Mouse (Mus musculus) embryo, embryonic 11.5 days (tissue): ENCODE measurements around the gene Inpp5d.
A peak's percentile ranks its signal among the peaks of the same experiment; 100 is the strongest.

Experiments used
- DNase-seq: peaks from one replicate; pipeline ENCODE4 v3.0.0-alpha.2; 2012; ENCODE audit warnings: low read depth, low spot score

Inpp5d gene

GRCm38 (mm10) chr1:87623977-87624666, 4.0 kb downstream of the Inpp5d start:
- DNase-seq = no peak

GRCm38 (mm10) chr1:87624826-87625225, 4.7 kb downstream of the Inpp5d start:
- DNase-seq = no peak

- DNase-seq = no peak
Measured at GRCm38 (mm10) chr1:87625254-87626025, 5.3 kb downstream of the Inpp5d start.

GRCm38 (mm10) chr1:87626344-87626743, 6.2 kb downstream of the Inpp5d start:
- no peak for DNase-seq

GRCm38 (mm10) chr1:87628085-87628484, 8.0 kb downstream of the Inpp5d start:
- DNase-seq = no peak

- no peak for DNase-seq
Measured at GRCm38 (mm10) chr1:87631584-87631983, 11.5 kb downstream of the Inpp5d start.

- no peak for DNase-seq
Measured at GRCm38 (mm10) chr1:87632163-87632562, 12.1 kb downstream of the Inpp5d start.

- DNase-seq = no peak
Measured at GRCm38 (mm10) chr1:87636716-87637117, 16.6 kb downstream of the Inpp5d start.

- DNase-seq = peak; percentile 16
Measured at GRCm38 (mm10) chr1:87637121-87637877, 17.2 kb downstream of the Inpp5d start.

- no peak for DNase-seq
Measured at GRCm38 (mm10) chr1:87637878-87638600, 17.9 kb downstream of the Inpp5d start.

- no peak for DNase-seq
Measured at GRCm38 (mm10) chr1:87639724-87640123, 19.6 kb downstream of the Inpp5d start.

GRCm38 (mm10) chr1:87640165-87640661, 20.1 kb downstream of the Inpp5d start:
- DNase-seq = no peak

- no peak for DNase-seq
Measured at GRCm38 (mm10) chr1:87643016-87643415, 22.9 kb downstream of the Inpp5d start.

- DNase-seq = no peak
Measured at GRCm38 (mm10) chr1:87645041-87645440, 24.9 kb downstream of the Inpp5d start.

- no peak for DNase-seq
Measured at GRCm38 (mm10) chr1:87645748-87646147, 25.6 kb downstream of the Inpp5d start.

GRCm38 (mm10) chr1:87647820-87648219, 27.7 kb downstream of the Inpp5d start:
- DNase-seq = no peak

- DNase-seq = no peak
Measured at GRCm38 (mm10) chr1:87648657-87649056, 28.5 kb downstream of the Inpp5d start.

- DNase-seq = no peak
Measured at GRCm38 (mm10) chr1:87649219-87649805, 29.2 kb downstream of the Inpp5d start.

GRCm38 (mm10) chr1:87649958-87650474, 29.9 kb downstream of the Inpp5d start:
- no peak for DNase-seq

- DNase-seq = no peak
Measured at GRCm38 (mm10) chr1:87650611-87651079, 30.5 kb downstream of the Inpp5d start.

- DNase-seq = no peak
Measured at GRCm38 (mm10) chr1:87651436-87651835, 31.3 kb downstream of the Inpp5d start.
